Mouse (Mus musculus): Measurements from ENCODE around the gene Ceacam1.
"Not testable (repeated sequence)": the region's sequence is repeated elsewhere in the genome, so short reads cannot be mapped to it uniquely, and the experiment has no call there.

DNA sequence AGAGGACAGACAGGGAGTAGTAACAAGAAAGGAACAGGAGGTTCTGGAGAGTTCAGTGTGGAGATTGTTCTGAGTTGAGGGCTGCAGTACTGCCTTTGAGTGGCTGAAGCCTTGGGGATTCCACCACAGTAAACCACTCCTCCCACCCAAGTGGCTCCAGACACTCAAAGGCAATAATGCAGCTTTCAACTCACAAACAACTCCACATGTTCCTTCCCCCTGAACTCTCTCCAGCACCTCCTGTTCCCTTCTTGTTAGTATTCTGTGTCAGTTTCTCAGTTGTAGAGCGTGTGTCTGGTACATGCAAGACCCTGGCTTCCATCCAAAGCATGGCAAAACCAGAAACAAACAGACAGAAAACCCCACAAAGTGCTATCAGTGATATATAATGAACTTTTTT lies 38.3 kb upstream of the Ceacam1 start:
- not testable (repeated sequence) for TF ChIP-seq CTCF (IDR thresholded peaks at IDR 0.05; ENCODE audit: borderline replicate concordance, extremely low read depth, insufficient read depth, insufficient read length); POLR2A (IDR thresholded peaks at IDR 0.05; ENCODE audit: borderline replicate concordance, extremely low read depth, insufficient read depth, insufficient read length, poor library complexity, severe bottlenecking)
